Mouse (Mus musculus) lung, adult 2 months (tissue): Measurements from ENCODE around the gene Prkca.

ENCODE experiments used
- CTCF ChIP-seq: fragments of 200-500 bp; IDR thresholded peaks from 2 replicates; pipeline ENCODE4 v1.5.1; 2011; ENCODE audit warnings: mild to moderate bottlenecking, low read length, control low read depth; ENCODE audit not compliant: insufficient read depth
- POLR2A ChIP-seq: fragments of 200-500 bp; IDR thresholded peaks from 2 replicates; pipeline ENCODE4 v1.6.1; 2011; ENCODE audit warnings: low read depth, mild to moderate bottlenecking, control low read depth, low read length, borderline replicate concordance; ENCODE audit errors: extremely low read depth

- TF ChIP-seq POLR2A, result no peak
- TF ChIP-seq CTCF, result no peak
Measured at GRCm38 (mm10) chr11:107996896-107997670, 346.6 kb downstream of the Prkca start.
